Mouse (Mus musculus) cortical plate, adult 2 months (tissue): ENCODE results near the gene Ninj2. TPM values are rescaled to one million over a fixed set of nuclear protein-coding genes. Genes with fewer than 3 reads are reported as not detected.

Source experiments
- H3K27ac ChIP-seq: fragments of 200-500 bp; 2 replicates; pipeline ENCODE4 v1.5.1; 2012; ENCODE audit warnings: low read length, control low read depth, inconsistent platforms; ENCODE audit not compliant: insufficient read depth
- H3K4me1 ChIP-seq: fragments of 200-500 bp; 2 replicates; pipeline ENCODE4 v1.6.1; 2011; ENCODE audit warnings: low read length; ENCODE audit not compliant: control insufficient read depth, insufficient read depth
- H3K4me3 ChIP-seq: fragments of 200-500 bp; 2 replicates; pipeline ENCODE4 v1.5.1; 2011; ENCODE audit warnings: mild to moderate bottlenecking, low read length, control low read depth; ENCODE audit not compliant: insufficient read depth
- CTCF ChIP-seq: fragments of 200-500 bp; IDR thresholded peaks from 2 replicates; pipeline ENCODE4 v1.5.1; 2011; ENCODE audit warnings: mild to moderate bottlenecking, control low read depth, low read length; ENCODE audit not compliant: insufficient read depth; ENCODE audit errors: extremely low read depth
- POLR2A ChIP-seq: fragments of 200-500 bp; IDR thresholded peaks from 2 replicates; pipeline ENCODE4 v1.6.1; 2011; ENCODE audit warnings: mild to moderate bottlenecking, low read length, control low read depth; ENCODE audit not compliant: insufficient read depth; ENCODE audit errors: extremely low read depth
- polyA plus RNA-seq: library from polyadenylated mRNA; depleted of rRNA; stranded (reverse); fragments of >200 nt; gene quantifications from 2 replicates; pipeline ENCODE4 v1.2.3, GENCODE M21; 2012

The Ninj2 gene
- polyA plus RNA-seq, 1 experiment = 7.0 TPM

- H3K27ac ChIP-seq = no peak overlapping the region
Measured at GRCm38 (mm10) chr6:120107586-120107985, 14.4 kb downstream of the Ninj2 start.

DNA sequence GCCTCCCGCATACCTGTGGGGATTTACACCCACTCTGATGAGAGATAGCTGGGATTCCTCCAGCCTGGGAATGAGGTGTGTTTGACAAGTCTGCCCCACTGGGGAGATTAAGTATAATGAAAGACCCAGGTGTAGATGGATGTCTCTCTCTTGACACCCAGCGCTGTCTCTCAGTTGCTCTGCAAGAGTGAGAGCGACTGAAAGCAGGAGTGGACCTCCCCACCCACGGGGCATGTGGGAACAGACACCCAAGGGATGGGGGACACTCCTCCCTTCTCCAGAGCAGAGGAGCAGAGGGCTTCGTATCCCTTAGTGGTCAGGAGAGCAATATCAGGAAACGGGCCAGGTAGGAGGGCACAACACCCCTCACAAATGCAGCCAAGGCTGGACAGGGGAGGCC is 14.9 kb downstream of the Ninj2 start:
- Histone ChIP-seq H3K4me3 (no peak overlapping the region), H3K4me1 (peaks cover 9% of the 10 kb centered on the region), H3K27ac (no peak overlapping the region)
- TF ChIP-seq POLR2A (no peak), CTCF (no peak)

More at GRCm38 (mm10) chr6:120107586-120107985, 14.4 kb downstream of the Ninj2 start:
- Histone ChIP-seq H3K4me1 (peaks cover 9% of the 10 kb centered on the region), H3K4me3 (no peak overlapping the region)
- TF ChIP-seq CTCF (no peak), POLR2A (no peak)

DNA sequence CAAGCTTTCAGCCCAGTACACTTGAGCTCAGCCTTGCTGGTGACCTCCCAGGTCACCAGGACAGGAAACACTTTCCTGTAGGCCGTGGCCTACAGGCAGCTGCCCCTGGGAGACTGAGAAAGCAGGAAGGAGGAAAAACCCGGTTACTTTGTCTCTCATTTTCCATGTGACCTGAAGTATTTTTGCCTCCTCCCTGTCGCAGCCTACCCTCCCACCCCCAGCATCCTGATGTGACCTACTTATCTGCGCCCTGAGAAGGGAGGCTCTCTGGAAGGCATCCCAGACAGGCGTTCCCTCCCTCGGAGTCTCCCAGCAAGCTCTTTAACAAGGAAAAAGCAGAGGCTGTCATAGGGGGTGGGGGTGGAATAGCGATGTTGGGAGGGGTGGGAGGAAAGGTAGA is 16.0 kb downstream of the Ninj2 start:
- Histone ChIP-seq H3K4me3 (no peak overlapping the region), H3K4me1 (peaks cover 9% of the 10 kb centered on the region), H3K27ac (peak overlapping the region; percentile 48; the same call in 1 of the 2 replicates)
- TF ChIP-seq POLR2A (no peak), CTCF (no peak)

GRCm38 (mm10) chr6:120109932-120110331 is 16.8 kb downstream of the Ninj2 start:
- no peak overlapping the region for H3K27ac ChIP-seq
- H3K4me1 ChIP-seq = peaks cover 9% of the 10 kb centered on the region
- no peak overlapping the region for H3K4me3 ChIP-seq
- no peak for TF ChIP-seq POLR2A
- no peak for TF ChIP-seq CTCF

- no peak for TF ChIP-seq CTCF
- no peak for TF ChIP-seq POLR2A
- Histone ChIP-seq H3K4me3 (no peak overlapping the region), H3K27ac (no peak overlapping the region), H3K4me1 (peaks cover 10% of the 10 kb centered on the region)
Measured at GRCm38 (mm10) chr6:120110738-120111409, 17.7 kb downstream of the Ninj2 start.

DNA sequence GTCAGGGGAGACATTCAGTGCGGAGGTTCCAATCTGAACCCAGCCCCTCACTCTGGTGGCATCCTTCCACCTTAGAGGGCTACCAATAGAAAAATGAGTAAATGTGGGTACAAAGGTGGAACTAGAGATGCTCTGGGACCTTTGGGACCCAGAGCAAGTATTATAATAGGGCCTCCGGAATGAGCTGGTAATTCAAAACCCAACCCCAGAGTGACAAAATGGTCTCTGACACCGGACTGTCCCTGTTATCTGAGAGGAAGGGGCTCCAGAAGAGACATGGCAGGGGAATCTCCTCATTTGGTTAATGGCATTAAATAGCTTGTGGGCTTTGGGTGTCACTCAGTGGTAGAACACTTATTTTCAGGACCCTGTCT is 18.2 kb downstream of the Ninj2 start:
- no peak for TF ChIP-seq POLR2A
- no peak for TF ChIP-seq CTCF
- Histone ChIP-seq H3K4me3 (no peak overlapping the region), H3K4me1 (peaks cover 10% of the 10 kb centered on the region), H3K27ac (0 out of 2 replicates have a peak overlapping the region, but pooled peaks have one; percentile 4)

DNA sequence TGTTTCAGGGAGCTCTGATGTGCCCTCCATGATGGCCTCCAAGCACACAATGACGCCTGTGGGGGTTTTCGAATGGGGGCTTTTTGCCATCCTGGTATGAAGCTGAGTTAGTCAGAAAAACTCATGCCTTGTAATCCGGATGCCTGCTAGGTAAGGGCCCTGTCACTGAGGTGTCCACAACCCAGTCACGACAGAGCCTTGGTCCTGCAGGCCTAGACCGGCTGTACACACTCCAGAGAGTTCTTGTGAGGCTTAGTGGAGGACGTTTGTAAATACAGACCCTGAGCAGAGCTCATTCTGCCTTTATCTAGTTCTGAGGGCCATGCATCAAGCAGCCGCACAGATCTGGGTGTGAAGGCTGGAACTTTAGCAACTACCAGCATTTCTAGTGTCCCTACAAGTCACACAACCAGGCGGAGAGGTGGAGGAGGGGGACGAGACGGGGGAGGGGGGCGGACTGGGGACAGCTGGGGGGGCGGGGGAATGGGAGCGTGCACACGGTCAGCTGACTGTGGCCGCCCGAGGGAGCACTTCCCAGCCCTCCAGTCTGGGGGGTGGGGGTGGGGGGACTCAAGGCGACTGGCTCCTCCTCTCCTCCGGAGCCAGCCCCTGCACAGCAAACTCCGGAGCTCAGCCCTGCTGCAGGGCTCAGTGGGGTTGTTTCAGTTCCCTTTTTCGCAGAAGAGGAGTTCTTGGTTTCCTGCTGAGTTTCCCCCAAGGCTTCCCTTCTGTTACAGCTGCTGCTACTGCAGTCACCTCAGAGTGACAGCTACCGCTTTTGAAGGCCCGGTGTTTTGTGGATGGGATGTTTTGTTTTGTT is 19.0 kb downstream of the Ninj2 start:
- no peak overlapping the region; the same call in 1 of the 2 replicates for H3K4me3 ChIP-seq
- peaks cover 10% of the 10 kb centered on the region for H3K4me1 ChIP-seq
- peak overlapping the region; percentile 72; the same call in 1 of the 2 replicates for H3K27ac ChIP-seq
- TF ChIP-seq CTCF = no peak
- TF ChIP-seq POLR2A = 0 out of 2 replicates have a peak, but pooled peaks have one; percentile 43

GRCm38 (mm10) chr6:120113856-120114255 is 20.7 kb downstream of the Ninj2 start:
- Histone ChIP-seq H3K27ac (0 out of 2 replicates have a peak overlapping the region, but pooled peaks have one; percentile 21), H3K4me3 (no peak overlapping the region), H3K4me1 (peaks cover 8% of the 10 kb centered on the region)
- no peak for TF ChIP-seq POLR2A
- no peak for TF ChIP-seq CTCF

GRCm38 (mm10) chr6:120114271-120114670 is 21.1 kb downstream of the Ninj2 start:
- Histone ChIP-seq H3K27ac (0 out of 2 replicates have a peak overlapping the region, but pooled peaks have one; percentile 21), H3K4me3 (no peak overlapping the region), H3K4me1 (peaks cover 6% of the 10 kb centered on the region)
- TF ChIP-seq POLR2A = no peak
- TF ChIP-seq CTCF = no peak

- Histone ChIP-seq H3K4me1 (peaks cover 6% of the 10 kb centered on the region), H3K4me3 (no peak overlapping the region), H3K27ac (0 out of 2 replicates have a peak overlapping the region, but pooled peaks have one; percentile 21)
- TF ChIP-seq POLR2A = no peak
- TF ChIP-seq CTCF = no peak
Measured at GRCm38 (mm10) chr6:120114698-120115097, 21.5 kb downstream of the Ninj2 start.
